Mouse (Mus musculus): ENCODE measurements at regions not wholly inside any gene's neighbourhood (a gene's known extent, or its start where the extent isn't known, plus 50 kb on each side); places are given as distances from the start of the nearest gene placed in this dataset.

DNA sequence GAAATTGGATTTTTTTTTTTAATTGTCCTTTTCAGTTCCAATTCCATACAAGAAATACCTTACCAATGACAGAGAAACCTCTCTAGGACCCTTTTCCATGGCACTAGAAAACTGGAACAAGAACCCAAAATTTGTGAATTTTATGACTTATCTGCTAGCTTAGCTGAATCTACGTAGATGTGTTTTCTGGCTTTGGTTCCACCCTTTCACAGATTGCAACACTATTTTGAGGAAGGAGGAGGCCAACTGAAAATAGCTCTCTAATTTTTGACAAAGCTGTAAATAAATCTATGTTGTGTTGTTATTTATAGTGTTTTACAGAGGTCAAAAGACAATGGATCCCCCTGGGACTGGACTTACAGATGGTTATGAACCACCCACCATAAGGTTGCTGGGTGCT lies 130.6 kb upstream of the Rapgef5 start:
- Histone ChIP-seq H3K4me1 (ENCODE audit: control insufficient read depth, insufficient read depth, low read length) (no peaks in the 10 kb centered on the region), H3K27me3 (ENCODE audit: control insufficient read depth, insufficient read depth, low read length) (no peaks in the 10 kb centered on the region), H3K9ac (ENCODE audit: low read depth, low read length) (no peak overlapping the region), H3K36me3 (ENCODE audit: control insufficient read depth, insufficient read depth, low read length) (no peaks in the 10 kb centered on the region), H3K4me2 (replicated peaks; ENCODE audit: low read depth, low read length) (no peak overlapping the region), H3K27ac (ENCODE audit: low read depth, low read length) (no peak overlapping the region), H3K4me3 (ENCODE audit: low read length) (no peak overlapping the region), H3K9me3 (ENCODE audit: control insufficient read depth, low read length) (no peaks in the 10 kb centered on the region)
- ATAC-seq (ENCODE audit: low FRiP score, low TSS enrichment) = no peak
- 94% methylated on average over 1 of the region's 1 CpGs for WGBS

DNA sequence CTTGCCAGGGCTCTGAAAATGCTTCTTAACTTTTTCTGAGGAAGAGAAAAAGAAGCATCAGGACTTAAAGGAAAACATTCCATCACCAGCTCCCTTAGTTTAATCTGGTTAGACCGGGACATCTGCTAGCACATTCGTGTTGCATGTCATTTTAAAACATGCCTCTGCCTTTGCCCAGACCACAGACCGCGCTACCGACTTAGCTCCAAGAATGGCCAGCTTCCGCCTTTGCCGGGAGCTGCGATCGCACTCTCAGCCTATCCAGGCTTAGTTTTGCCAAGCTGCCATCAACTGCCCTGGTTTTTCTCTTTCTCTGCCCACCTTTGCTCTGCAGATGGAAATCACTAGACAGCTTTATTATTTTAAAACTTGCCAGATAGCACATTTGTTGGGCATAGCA lies 129.3 kb upstream of the Rapgef5 start:
- Histone ChIP-seq H3K27me3 (ENCODE audit: control insufficient read depth, insufficient read depth, low read length) (no peaks in the 10 kb centered on the region), H3K9me3 (ENCODE audit: control insufficient read depth, low read length) (no peaks in the 10 kb centered on the region), H3K27ac (ENCODE audit: low read depth, low read length) (no peak overlapping the region), H3K4me3 (ENCODE audit: low read length) (no peak overlapping the region), H3K4me1 (ENCODE audit: control insufficient read depth, insufficient read depth, low read length) (no peaks in the 10 kb centered on the region), H3K4me2 (replicated peaks; ENCODE audit: low read depth, low read length) (no peak overlapping the region), H3K9ac (ENCODE audit: low read depth, low read length) (no peak overlapping the region), H3K36me3 (ENCODE audit: control insufficient read depth, insufficient read depth, low read length) (no peaks in the 10 kb centered on the region)
- ATAC-seq (ENCODE audit: low FRiP score, low TSS enrichment) = no peak
- 85% methylated on average over 9 of the region's 9 CpGs for WGBS

DNA sequence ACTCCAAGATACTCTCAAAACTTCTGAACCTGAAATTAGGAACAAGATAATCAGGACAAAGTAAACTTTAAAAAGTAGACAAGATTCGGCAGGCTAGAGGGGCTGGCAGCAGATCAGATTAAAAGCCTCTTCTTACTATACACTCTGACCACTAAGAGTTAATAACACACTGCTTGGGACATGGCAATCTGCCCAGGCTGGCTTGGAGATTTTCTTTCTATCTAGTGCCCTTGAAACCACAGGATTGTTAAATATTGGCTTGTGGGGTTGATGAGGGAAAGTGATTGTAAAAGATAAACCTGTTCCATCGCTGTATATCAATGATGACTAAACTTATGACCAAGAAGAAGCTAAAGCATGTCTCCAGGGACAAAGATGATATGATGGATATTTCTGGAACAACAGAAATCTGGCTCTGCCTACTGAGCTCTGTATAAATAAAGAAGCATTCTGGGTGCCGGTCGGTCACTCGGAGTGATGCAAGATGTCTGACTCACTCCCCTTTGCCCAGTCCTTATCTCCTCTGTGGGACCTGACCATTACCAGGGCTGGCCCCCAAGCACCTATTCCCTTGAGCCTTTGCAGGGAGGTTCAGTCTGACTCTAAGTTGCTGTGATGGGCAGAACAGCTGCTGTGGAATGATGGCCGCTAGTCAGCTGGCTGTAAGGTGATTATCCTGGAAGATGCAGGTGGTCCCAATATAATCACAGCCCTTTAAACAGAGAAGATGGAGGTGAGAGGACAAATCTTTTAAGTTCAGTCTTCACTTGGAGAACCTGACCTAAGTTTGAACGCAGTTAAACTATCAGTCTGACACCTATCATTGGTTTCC lies 126.5 kb upstream of the Rapgef5 start:
- H3K9me3 ChIP-seq (ENCODE audit: control insufficient read depth, low read length) = no peaks in the 10 kb centered on the region
- no peak for ATAC-seq (ENCODE audit: low FRiP score, low TSS enrichment)
- H3K27ac ChIP-seq (ENCODE audit: low read depth, low read length) = no peak overlapping the region
- H3K4me3 ChIP-seq (ENCODE audit: low read length) = no peak overlapping the region
- no peak overlapping the region for H3K4me2 ChIP-seq (replicated peaks; ENCODE audit: low read depth, low read length)
- H3K4me1 ChIP-seq (ENCODE audit: control insufficient read depth, insufficient read depth, low read length) = no peaks in the 10 kb centered on the region
- H3K9ac ChIP-seq (ENCODE audit: low read depth, low read length) = no peak overlapping the region
- no peaks in the 10 kb centered on the region for H3K36me3 ChIP-seq (ENCODE audit: control insufficient read depth, insufficient read depth, low read length)
- H3K27me3 ChIP-seq (ENCODE audit: control insufficient read depth, insufficient read depth, low read length) = no peaks in the 10 kb centered on the region
- 80% methylated on average over 7 of the region's 7 CpGs for WGBS

DNA sequence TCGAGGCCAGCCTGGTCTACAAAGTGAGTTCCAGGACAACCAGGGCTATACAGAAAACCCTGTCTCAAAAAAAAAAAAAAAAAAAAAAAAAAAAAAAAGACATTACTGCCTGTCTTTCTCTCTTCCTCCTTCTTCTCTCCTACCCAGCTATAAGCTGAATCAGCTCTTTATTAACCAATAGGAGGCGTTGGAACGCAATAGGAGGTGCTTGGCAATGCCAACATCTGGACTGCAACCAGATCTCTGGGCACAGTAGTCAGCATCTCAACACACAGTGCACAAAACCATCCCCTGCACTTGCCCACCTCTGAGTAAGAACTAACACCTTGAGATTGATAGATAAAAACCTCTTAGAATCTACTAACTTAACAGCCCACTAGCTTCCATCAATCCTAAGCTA lies 118.8 kb upstream of the Rapgef5 start:
- no peaks in the 10 kb centered on the region for H3K9me3 ChIP-seq (ENCODE audit: control insufficient read depth, low read length)
- H3K9ac ChIP-seq (ENCODE audit: low read depth, low read length) = no peak overlapping the region
- no peak for ATAC-seq (ENCODE audit: low FRiP score, low TSS enrichment)
- WGBS = 88% methylated on average over 3 of the region's 3 CpGs
- H3K4me3 ChIP-seq (ENCODE audit: low read length) = no peak overlapping the region
- no peaks in the 10 kb centered on the region for H3K36me3 ChIP-seq (ENCODE audit: control insufficient read depth, insufficient read depth, low read length)
- H3K27ac ChIP-seq (ENCODE audit: low read depth, low read length) = no peak overlapping the region
- no peaks in the 10 kb centered on the region for H3K27me3 ChIP-seq (ENCODE audit: control insufficient read depth, insufficient read depth, low read length)
- H3K4me2 ChIP-seq (replicated peaks; ENCODE audit: low read depth, low read length) = no peak overlapping the region
- H3K4me1 ChIP-seq (ENCODE audit: control insufficient read depth, insufficient read depth, low read length) = no peaks in the 10 kb centered on the region

DNA sequence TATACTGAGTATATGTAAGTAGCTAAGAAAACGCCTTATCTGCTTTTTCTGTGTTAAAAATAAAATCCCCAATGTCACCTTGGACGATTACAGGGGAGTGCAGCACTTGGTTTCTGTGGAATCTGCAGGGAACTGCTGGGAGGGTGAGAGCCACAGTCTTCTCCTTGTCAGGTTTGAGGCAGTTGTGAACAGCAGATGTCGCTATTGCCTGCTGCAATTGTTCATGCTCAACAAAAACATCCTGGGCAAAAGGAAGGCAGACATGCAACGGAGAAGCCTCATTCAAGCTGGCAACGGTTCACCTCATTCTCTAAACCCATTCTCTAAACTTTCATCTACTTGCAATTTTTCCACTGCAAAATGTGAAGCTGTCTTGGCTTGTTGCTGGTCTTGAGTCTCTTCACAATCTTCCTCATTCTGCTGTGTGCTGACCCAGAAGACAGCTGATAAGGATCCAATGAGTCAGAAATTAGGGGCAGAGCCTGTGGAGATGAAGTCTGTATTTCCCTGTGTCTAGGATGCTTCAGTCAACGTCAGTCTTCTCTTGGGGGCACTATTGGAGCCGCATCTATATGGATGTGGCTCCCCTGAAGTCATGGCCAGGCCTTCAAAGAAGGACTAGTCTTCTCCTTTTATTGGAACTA lies 112.6 kb upstream of the Rapgef5 start:
- H3K36me3 ChIP-seq (ENCODE audit: control insufficient read depth, insufficient read depth, low read length) = no peaks in the 10 kb centered on the region
- no peak overlapping the region for H3K4me3 ChIP-seq (ENCODE audit: low read length)
- H3K4me1 ChIP-seq (ENCODE audit: control insufficient read depth, insufficient read depth, low read length) = no peaks in the 10 kb centered on the region
- H3K9me3 ChIP-seq (ENCODE audit: control insufficient read depth, low read length) = no peaks in the 10 kb centered on the region
- H3K27ac ChIP-seq (ENCODE audit: low read depth, low read length) = no peak overlapping the region
- H3K9ac ChIP-seq (ENCODE audit: low read depth, low read length) = no peak overlapping the region
- WGBS = 8% methylated on average over 7 of the region's 7 CpGs
- no peaks in the 10 kb centered on the region for H3K27me3 ChIP-seq (ENCODE audit: control insufficient read depth, insufficient read depth, low read length)
- no peak overlapping the region for H3K4me2 ChIP-seq (replicated peaks; ENCODE audit: low read depth, low read length)
- ATAC-seq (ENCODE audit: low FRiP score, low TSS enrichment) = peak; percentile 85; the same call in 1 of the 2 replicates

DNA sequence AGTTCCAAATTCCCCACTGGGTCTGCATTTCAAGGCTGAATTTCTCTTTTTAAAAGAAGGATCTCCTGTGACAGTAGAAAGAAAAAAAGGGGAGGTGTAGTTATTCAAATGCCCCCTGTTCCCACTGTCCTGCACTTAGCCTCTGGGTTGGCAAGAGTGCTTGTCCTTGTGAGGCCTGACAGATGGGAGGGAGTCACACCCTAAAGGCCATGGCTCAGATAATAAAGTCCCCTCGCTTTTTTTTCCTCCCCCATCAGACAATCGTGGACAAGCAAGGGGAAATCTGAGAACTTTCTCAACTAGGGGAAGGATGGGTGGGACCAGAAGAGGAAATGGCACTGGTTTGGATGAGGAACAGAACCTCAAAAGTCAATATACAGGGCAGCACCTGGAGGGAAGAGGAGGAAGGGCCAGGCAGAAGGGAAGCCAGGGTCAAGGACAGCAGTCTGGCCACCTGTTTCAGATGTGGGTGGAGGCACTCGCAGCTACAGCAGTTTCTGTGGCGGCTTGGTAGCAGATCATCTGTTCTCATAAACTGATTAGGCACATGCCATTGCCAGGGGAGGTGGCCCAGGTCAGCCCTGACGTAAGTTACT lies 112.0 kb upstream of the Rapgef5 start:
- H3K27ac ChIP-seq (ENCODE audit: low read depth, low read length) = no peak overlapping the region
- H3K9me3 ChIP-seq (ENCODE audit: control insufficient read depth, low read length) = no peaks in the 10 kb centered on the region
- whole genome bisulfite sequencing = 23% methylated on average over 5 of the region's 5 CpGs
- H3K4me3 ChIP-seq (ENCODE audit: low read length) = no peak overlapping the region
- H3K27me3 ChIP-seq (ENCODE audit: control insufficient read depth, insufficient read depth, low read length) = no peaks in the 10 kb centered on the region
- H3K4me2 ChIP-seq (replicated peaks; ENCODE audit: low read depth, low read length) = no peak overlapping the region
- no peaks in the 10 kb centered on the region for H3K4me1 ChIP-seq (ENCODE audit: control insufficient read depth, insufficient read depth, low read length)
- H3K9ac ChIP-seq (ENCODE audit: low read depth, low read length) = no peak overlapping the region
- no peaks in the 10 kb centered on the region for H3K36me3 ChIP-seq (ENCODE audit: control insufficient read depth, insufficient read depth, low read length)
- ATAC-seq (ENCODE audit: low FRiP score, low TSS enrichment) = no peak

DNA sequence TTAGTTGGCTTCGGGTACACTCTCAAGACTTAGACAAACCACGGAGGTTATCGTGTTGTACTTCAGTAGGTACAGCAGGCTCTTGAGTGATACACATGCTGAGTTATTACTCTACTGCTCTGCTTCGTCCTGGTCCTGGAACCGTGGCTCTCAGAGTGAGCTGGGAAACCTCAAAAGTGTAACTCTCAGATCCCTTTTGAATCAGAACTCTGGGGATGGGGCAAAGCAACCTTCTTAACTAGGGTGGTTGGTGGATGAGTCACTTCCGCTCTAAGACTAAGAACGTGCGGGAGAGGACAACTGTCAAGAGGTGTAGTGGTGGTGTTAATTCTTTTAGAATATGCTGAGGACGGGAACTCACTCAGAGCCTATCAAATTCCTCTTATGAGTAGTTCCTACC lies 109.4 kb upstream of the Rapgef5 start:
- H3K27ac ChIP-seq (ENCODE audit: low read depth, low read length) = no peak overlapping the region
- H3K9ac ChIP-seq (ENCODE audit: low read depth, low read length) = no peak overlapping the region
- no peaks in the 10 kb centered on the region for H3K4me1 ChIP-seq (ENCODE audit: control insufficient read depth, insufficient read depth, low read length)
- H3K36me3 ChIP-seq (ENCODE audit: control insufficient read depth, insufficient read depth, low read length) = no peaks in the 10 kb centered on the region
- no peaks in the 10 kb centered on the region for H3K9me3 ChIP-seq (ENCODE audit: control insufficient read depth, low read length)
- no peak overlapping the region for H3K4me3 ChIP-seq (ENCODE audit: low read length)
- H3K27me3 ChIP-seq (ENCODE audit: control insufficient read depth, insufficient read depth, low read length) = no peaks in the 10 kb centered on the region
- ATAC-seq (ENCODE audit: low FRiP score, low TSS enrichment) = no peak
- 86% methylated on average over 9 of the region's 9 CpGs for WGBS
- no peak overlapping the region for H3K4me2 ChIP-seq (replicated peaks; ENCODE audit: low read depth, low read length)

DNA sequence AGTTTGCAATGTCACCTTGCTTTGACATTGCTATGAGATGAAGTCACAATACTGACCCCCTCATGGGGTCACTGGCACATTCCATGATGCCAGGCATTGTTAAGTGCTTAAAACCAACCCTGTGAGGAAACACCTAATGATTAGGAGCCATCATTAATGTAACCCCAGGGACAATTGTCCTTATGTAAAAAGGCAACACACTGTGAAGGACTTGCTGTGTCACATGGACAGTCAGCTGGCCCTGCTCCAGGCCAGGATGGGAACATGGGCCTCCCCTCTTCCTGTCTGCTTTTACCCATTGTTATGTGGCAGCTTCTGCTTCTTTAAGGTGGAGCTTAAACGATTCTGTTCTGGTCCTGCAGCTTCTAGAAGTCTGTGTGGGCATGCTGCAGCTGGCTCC lies 105.7 kb upstream of the Rapgef5 start:
- Histone ChIP-seq H3K4me1 (ENCODE audit: control insufficient read depth, insufficient read depth, low read length) (no peaks in the 10 kb centered on the region), H3K36me3 (ENCODE audit: control insufficient read depth, insufficient read depth, low read length) (no peaks in the 10 kb centered on the region), H3K4me3 (ENCODE audit: low read length) (no peak overlapping the region), H3K27ac (ENCODE audit: low read depth, low read length) (no peak overlapping the region), H3K9ac (ENCODE audit: low read depth, low read length) (no peak overlapping the region), H3K9me3 (ENCODE audit: control insufficient read depth, low read length) (no peaks in the 10 kb centered on the region), H3K4me2 (replicated peaks; ENCODE audit: low read depth, low read length) (no peak overlapping the region), H3K27me3 (ENCODE audit: control insufficient read depth, insufficient read depth, low read length) (no peaks in the 10 kb centered on the region)
- WGBS = 38% methylated on average over 1 of the region's 1 CpGs
- no peak for ATAC-seq (ENCODE audit: low FRiP score, low TSS enrichment)

DNA sequence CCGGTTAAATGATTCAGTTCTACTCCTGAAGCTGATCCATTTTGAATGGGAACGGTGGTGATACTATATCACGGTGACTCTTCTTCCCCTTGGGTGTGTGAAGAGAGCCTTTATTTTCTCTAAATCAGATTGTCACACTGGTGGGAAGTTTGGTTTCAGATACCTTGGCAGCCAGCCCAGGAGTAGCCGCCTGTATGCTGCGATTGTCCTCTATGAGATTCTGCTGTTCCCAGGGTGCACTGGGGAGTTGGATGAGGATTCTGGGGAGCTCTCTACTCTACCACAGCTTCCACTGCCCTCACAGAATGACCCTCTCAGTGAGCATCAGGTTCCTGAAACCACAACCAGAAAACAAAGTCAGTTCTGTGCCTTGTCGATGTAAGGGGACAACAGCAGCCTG lies 104.0 kb upstream of the Rapgef5 start:
- 78% methylated on average over 6 of the region's 6 CpGs for WGBS
- Histone ChIP-seq H3K4me2 (replicated peaks; ENCODE audit: low read depth, low read length) (no peak overlapping the region), H3K9ac (ENCODE audit: low read depth, low read length) (no peak overlapping the region), H3K27me3 (ENCODE audit: control insufficient read depth, insufficient read depth, low read length) (no peaks in the 10 kb centered on the region), H3K9me3 (ENCODE audit: control insufficient read depth, low read length) (no peaks in the 10 kb centered on the region), H3K4me3 (ENCODE audit: low read length) (no peak overlapping the region), H3K4me1 (ENCODE audit: control insufficient read depth, insufficient read depth, low read length) (no peaks in the 10 kb centered on the region), H3K27ac (ENCODE audit: low read depth, low read length) (0 out of 2 replicates have a peak overlapping the region, but pooled peaks have one; percentile 2), H3K36me3 (ENCODE audit: control insufficient read depth, insufficient read depth, low read length) (no peaks in the 10 kb centered on the region)
- no peak for ATAC-seq (ENCODE audit: low FRiP score, low TSS enrichment)

Measured in kidney, embryonic 14.5 days (tissue).